Mouse (Mus musculus) stomach, postnatal 0 days (tissue): ENCODE measurements around the gene Ptk6.

Source experiments
- CTCF ChIP-seq: IDR thresholded peaks from 2 replicates; pipeline ENCODE4 v1.5.1; 2016; ENCODE audit warnings: antibody characterized with exemption, low read depth, mild to moderate bottlenecking, moderate library complexity
- EP300 ChIP-seq: optimal IDR thresholded peaks from 2 replicates; pipeline ENCODE3; 2016; ENCODE audit warnings: antibody characterized with exemption

- TF ChIP-seq CTCF (no peak), EP300 (no peak)
These were observed 30.9 kb upstream of the Ptk6 start for GRCm38 (mm10) chr2:181233443-181233842.
